Mouse (Mus musculus) limb, embryonic 15.5 days (tissue): ENCODE results near the gene Nav1. TPM values are rescaled to one million over a fixed set of nuclear protein-coding genes. Genes with fewer than 3 reads are reported as not detected.

Experiments used
- ATAC-seq: fragments of 200-750 bp; cut with Nextera tagmentation; 2 replicates; pipeline ENCODE4 v1.8.0; 2017; ENCODE audit warnings: low read depth, moderate TSS enrichment; ENCODE audit not compliant: insufficient number of reproducible peaks, low FRiP score, low TSS enrichment
- H3K27ac ChIP-seq: fragments of 300-500 bp; sonication (generic); 2 replicates; pipeline ENCODE4 v1.5.1; 2015; ENCODE audit warnings: moderate library complexity, mild to moderate bottlenecking, inconsistent platforms
- H3K27me3 ChIP-seq: fragments of 300-500 bp; sonication (generic); 2 replicates; pipeline ENCODE4 v1.6.1; 2015; ENCODE audit warnings: inconsistent platforms
- H3K36me3 ChIP-seq: fragments of 300-500 bp; sonication (generic); 2 replicates; pipeline ENCODE4 v1.6.1; 2015; ENCODE audit warnings: inconsistent platforms
- H3K4me1 ChIP-seq: fragments of 300-500 bp; sonication (generic); 2 replicates; pipeline ENCODE4 v1.6.1; 2015; ENCODE audit warnings: inconsistent platforms
- H3K4me2 ChIP-seq: fragments of 300-500 bp; sonication (generic); 2 replicates; pipeline ENCODE4 v1.6.1; 2015; ENCODE audit warnings: mild to moderate bottlenecking, inconsistent platforms
- H3K4me3 ChIP-seq: fragments of 300-500 bp; sonication (generic); 2 replicates; pipeline ENCODE4 v1.5.1; 2015; ENCODE audit warnings: mild to moderate bottlenecking, inconsistent platforms
- H3K9ac ChIP-seq: fragments of 300-500 bp; sonication (generic); 2 replicates; pipeline ENCODE4 v1.6.1; 2015; ENCODE audit warnings: inconsistent platforms
- H3K9me3 ChIP-seq: fragments of 300-500 bp; sonication (generic); 2 replicates; pipeline ENCODE4 v1.6.1; 2016; ENCODE audit warnings: inconsistent platforms
- WGBS: fragments of 180-500 bp; shearing (Covaris S2); methylation state at CpG from one replicate; pipeline ENCODE4 v1.1.7; 2015; 5-methylcytosine and 5-hydroxymethylcytosine counted together
- polyA plus RNA-seq: library from polyadenylated mRNA; unstranded; fragments of >200 nt; fragmentation: Nextera tagmentation; extraction: Ambion mirVana; gene quantifications from 2 replicates; pipeline ENCODE4 v1.2.1, GENCODE M21; 2015

The Nav1 gene
- polyA plus RNA-seq, 1 experiment from 2014 or later = 10.4 TPM

DNA sequence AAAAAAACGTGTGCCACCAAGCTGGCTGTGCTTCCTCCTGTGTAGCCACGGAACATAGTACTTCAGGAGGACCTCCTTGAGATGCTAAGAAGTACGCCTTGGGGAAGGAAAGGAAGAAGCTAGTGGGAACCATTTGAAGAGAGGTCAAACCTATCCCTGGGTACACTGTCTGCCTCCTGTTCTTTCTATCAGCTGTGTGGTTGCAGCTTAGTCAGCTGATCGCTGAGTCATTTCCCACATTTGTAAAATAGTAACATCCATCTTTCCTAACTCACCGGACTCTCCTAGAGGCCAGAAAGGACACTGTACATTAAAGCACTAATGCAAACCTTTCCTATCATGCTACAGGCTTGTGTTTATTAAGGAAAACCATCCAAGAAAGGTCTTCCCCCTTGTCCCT lies 135.4 kb downstream of the Nav1 start:
- no peak overlapping the region for H3K27ac ChIP-seq
- 77% methylated on average over 5 of the region's 5 CpGs for WGBS
- H3K4me1 ChIP-seq = peaks cover 10% of the 10 kb centered on the region
- no peaks in the 10 kb centered on the region for H3K27me3 ChIP-seq
- H3K9ac ChIP-seq = no peak overlapping the region
- no peak for ATAC-seq
- no peaks in the 10 kb centered on the region for H3K9me3 ChIP-seq
- H3K4me3 ChIP-seq = no peak overlapping the region
- peaks cover 37% of the 10 kb centered on the region for H3K36me3 ChIP-seq
- no peak overlapping the region for H3K4me2 ChIP-seq

DNA sequence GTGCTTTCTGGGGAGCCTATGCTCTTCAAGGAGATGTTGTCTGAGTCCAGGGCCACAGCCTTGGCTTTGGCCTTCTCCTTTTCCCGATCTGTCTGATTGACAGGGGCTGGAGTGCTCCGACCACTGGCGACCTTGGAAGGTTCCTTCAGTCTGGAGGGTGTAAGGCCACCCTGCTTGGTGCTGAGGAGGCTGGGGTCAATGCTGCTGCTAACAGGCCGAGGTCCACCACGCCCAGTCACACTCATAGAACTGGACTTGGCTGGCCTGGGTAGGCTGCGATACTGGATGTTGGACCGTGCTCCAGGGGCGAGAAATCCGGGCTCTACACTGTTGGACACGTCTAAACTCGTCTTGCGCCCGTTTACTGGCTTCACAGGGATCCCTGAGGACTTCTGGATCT lies 136.5 kb downstream of the Nav1 start:
- no peak for ATAC-seq
- Histone ChIP-seq H3K9ac (no peak overlapping the region), H3K27ac (no peak overlapping the region), H3K4me2 (no peak overlapping the region), H3K36me3 (peaks cover 49% of the 10 kb centered on the region), H3K4me3 (no peak overlapping the region), H3K4me1 (peaks cover 9% of the 10 kb centered on the region), H3K9me3 (no peaks in the 10 kb centered on the region), H3K27me3 (no peaks in the 10 kb centered on the region)
- WGBS = 89% methylated on average over 13 of the region's 13 CpGs

DNA sequence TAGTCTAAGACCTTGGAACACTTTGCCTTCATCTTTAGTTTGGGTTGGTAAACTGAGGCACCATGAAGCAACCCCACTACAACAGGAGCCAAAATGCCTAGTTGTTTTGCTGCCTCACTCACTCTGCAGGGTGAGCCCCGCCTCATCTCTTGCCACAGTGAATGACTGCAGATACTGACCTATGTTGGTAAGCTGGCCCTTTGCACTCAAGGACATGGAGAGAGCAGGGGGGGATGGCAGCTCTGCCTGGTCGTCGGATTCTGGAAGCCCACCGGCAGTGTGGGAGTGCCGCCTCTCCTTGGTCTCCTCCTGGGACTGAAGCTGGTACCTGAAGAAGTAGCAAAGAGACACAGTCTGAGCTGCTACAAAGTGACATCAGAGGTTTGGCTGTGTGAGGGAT lies 139.6 kb downstream of the Nav1 start:
- H3K4me3 ChIP-seq = no peak overlapping the region
- H3K4me1 ChIP-seq = no peaks in the 10 kb centered on the region
- WGBS = 91% methylated on average over 5 of the region's 5 CpGs
- H3K36me3 ChIP-seq = peaks cover 62% of the 10 kb centered on the region
- ATAC-seq = no peak
- H3K9ac ChIP-seq = no peak overlapping the region
- H3K4me2 ChIP-seq = no peak overlapping the region
- H3K9me3 ChIP-seq = no peaks in the 10 kb centered on the region
- H3K27me3 ChIP-seq = no peaks in the 10 kb centered on the region
- no peak overlapping the region for H3K27ac ChIP-seq

DNA sequence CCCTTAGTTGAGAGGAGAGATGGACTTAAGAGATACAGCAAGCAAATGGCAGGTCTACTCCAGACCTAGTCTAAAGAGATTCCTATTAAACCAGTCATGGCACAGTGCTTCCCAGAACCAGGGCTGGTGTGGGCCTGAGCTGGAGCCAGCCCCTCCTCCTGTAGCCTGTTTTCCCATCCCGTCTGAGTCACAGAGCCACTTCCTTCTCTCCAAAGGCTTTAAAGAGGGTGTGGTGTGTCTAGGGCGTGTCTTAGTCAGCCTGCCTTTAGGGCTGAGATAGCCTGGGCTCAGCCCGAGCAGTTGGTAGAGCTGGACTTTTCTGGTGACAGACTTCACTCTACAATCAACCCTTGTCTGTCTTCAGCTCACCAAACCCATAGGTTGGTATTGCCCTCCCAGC lies 140.2 kb downstream of the Nav1 start:
- no peak overlapping the region for H3K27ac ChIP-seq
- WGBS = 44% methylated on average over 3 of the region's 3 CpGs
- H3K27me3 ChIP-seq = no peaks in the 10 kb centered on the region
- no peak overlapping the region for H3K9ac ChIP-seq
- no peaks in the 10 kb centered on the region for H3K9me3 ChIP-seq
- ATAC-seq = no peak
- no peak overlapping the region for H3K4me3 ChIP-seq
- H3K4me1 ChIP-seq = 0 out of 2 replicates have a peak, but pooled peaks cover 2% of the 10 kb centered on the region
- H3K4me2 ChIP-seq = no peak overlapping the region
- peaks cover 61% of the 10 kb centered on the region for H3K36me3 ChIP-seq

DNA sequence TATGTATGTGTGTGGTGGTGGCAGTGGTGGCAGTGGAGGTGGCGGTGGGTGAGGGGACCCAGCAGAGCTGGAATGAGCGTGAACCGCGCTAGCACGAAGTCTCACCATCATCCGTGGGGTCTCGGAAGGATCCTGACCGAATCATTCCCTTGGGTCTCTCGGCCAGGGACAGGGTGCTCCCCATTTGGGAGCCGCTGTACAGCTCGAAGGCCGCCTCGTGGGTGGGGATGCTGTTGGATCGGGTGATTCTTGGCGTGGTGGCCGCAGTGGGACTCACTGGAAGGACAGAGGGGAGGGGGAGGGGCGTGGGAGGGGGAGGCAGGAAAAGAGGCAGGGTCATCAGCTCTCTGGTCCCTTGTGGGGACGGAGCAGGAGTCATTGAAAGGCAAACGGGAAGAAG lies 141.4 kb downstream of the Nav1 start:
- Histone ChIP-seq H3K4me1 (0 out of 2 replicates have a peak, but pooled peaks cover 2% of the 10 kb centered on the region), H3K9ac (no peak overlapping the region), H3K27ac (no peak overlapping the region), H3K27me3 (no peaks in the 10 kb centered on the region), H3K9me3 (no peaks in the 10 kb centered on the region), H3K36me3 (peaks cover 49% of the 10 kb centered on the region), H3K4me3 (no peak overlapping the region), H3K4me2 (no peak overlapping the region)
- 92% methylated on average over 19 of the region's 19 CpGs for WGBS
- ATAC-seq = no peak

DNA sequence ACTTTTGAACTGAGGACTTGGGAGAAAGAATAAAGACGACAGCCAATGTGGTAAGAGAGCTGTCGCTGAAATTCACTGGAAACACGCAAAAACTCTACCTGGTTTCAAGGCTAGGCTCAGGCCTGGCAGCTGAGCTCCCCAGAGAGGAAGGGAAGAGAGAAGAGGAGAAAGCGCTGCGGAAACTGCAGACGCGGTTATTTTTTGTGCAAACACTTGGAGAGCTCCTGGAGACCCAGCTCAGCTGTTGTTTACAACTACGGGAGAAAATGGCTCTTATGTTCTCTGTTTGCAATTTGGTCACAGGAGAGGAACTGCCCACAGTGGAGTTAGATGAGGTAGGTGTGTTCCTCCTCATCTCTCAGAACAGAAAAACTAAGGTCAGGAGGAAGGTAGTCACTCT lies 144.4 kb downstream of the Nav1 start:
- H3K4me1 ChIP-seq = 0 out of 2 replicates have a peak, but pooled peaks cover 2% of the 10 kb centered on the region
- no peak overlapping the region for H3K4me3 ChIP-seq
- no peak overlapping the region for H3K4me2 ChIP-seq
- no peaks in the 10 kb centered on the region for H3K9me3 ChIP-seq
- no peaks in the 10 kb centered on the region for H3K27me3 ChIP-seq
- no peak overlapping the region for H3K9ac ChIP-seq
- peaks cover 64% of the 10 kb centered on the region for H3K36me3 ChIP-seq
- no peak for ATAC-seq
- WGBS = 74% methylated on average over 8 of the region's 8 CpGs
- peak overlapping the region; percentile 54; the same call in 1 of the 2 replicates for H3K27ac ChIP-seq

DNA sequence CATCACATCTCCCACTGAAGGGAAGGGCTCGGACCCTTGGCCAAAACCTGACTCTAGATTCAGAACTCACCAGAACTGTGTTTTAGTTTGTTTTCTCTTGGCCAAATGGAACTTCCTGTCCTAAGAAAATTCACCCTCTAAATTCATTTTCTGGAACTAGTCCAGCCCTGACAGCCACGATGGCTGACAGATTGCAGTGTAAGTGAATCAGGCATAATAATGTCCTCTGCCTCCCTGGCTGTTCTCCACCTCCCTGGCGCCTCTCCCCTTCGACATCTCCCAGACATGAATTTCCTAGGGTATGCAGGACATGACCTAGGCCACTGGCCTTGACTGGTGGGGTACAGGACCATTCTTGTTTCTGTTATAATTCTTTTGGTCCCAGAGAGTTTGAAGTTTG lies 144.8 kb downstream of the Nav1 start:
- Histone ChIP-seq H3K36me3 (peaks cover 60% of the 10 kb centered on the region), H3K9ac (no peak overlapping the region), H3K4me2 (no peak overlapping the region), H3K4me1 (0 out of 2 replicates have a peak, but pooled peaks cover 2% of the 10 kb centered on the region), H3K4me3 (no peak overlapping the region), H3K27ac (peak overlapping the region; percentile 54), H3K27me3 (no peaks in the 10 kb centered on the region), H3K9me3 (no peaks in the 10 kb centered on the region)
- ATAC-seq = no peak
- WGBS = 68% methylated on average over 4 of the region's 4 CpGs

DNA sequence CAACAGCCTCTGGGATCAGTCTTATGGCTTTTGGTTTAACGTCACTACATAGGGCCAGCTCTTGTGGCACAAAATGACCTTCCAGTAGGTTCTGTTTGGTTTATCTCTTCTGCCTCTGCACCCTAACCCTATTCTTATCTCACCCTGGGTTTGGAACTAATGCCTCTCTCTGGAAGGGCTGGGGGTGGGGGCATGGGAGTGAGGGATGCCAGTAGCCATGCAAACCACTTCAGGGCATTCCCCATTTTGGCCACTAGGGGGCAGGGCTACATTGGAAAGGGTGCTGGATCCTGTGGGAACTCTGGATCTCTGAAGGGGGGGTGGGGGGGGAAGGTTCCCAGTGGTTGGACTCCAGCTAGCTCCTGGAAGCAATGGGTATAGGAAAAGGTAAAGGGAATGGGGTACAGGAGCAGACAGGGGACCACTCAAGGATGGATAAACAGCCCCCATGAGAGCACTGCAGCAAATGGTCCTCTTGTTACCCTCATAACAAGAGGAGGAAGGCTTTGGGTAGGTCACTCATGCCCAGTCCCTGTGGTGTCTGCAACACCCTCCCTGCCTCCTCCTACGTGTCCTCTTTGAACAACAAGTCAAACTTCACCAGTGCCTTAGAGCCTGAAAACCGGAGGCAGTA lies 145.9 kb downstream of the Nav1 start:
- no peaks in the 10 kb centered on the region for H3K27me3 ChIP-seq
- H3K27ac ChIP-seq = no peak overlapping the region
- 0 out of 2 replicates have a peak, but pooled peaks cover 2% of the 10 kb centered on the region for H3K4me1 ChIP-seq
- WGBS = 79% methylated on average over 3 of the region's 3 CpGs
- no peak overlapping the region for H3K4me2 ChIP-seq
- H3K9ac ChIP-seq = no peak overlapping the region
- peaks cover 55% of the 10 kb centered on the region for H3K36me3 ChIP-seq
- no peak overlapping the region for H3K4me3 ChIP-seq
- H3K9me3 ChIP-seq = no peaks in the 10 kb centered on the region
- ATAC-seq = no peak

DNA sequence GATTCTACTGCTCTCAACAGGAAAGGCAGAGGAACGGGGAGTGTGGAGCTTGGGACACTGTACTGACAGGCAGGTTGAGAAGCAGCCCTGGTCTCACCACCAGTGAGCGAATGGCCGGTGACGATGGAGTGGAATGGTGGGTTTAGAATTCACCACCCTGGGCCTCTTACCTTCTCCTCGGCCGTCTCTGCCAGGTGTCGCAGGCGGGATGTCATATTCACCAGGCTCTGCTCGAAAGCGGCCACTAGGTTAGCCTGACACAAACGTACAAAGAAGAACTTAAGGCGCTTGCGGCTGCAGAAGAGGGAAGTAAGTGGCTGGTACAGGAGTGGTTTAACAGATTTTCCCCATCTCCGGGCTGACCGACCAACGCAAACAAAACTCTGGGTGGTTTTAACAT lies 146.6 kb downstream of the Nav1 start:
- ATAC-seq = no peak
- Histone ChIP-seq H3K4me2 (no peak overlapping the region), H3K27me3 (no peaks in the 10 kb centered on the region), H3K36me3 (peaks cover 55% of the 10 kb centered on the region), H3K9ac (no peak overlapping the region), H3K4me1 (0 out of 2 replicates have a peak, but pooled peaks cover 2% of the 10 kb centered on the region), H3K27ac (no peak overlapping the region), H3K4me3 (no peak overlapping the region), H3K9me3 (no peaks in the 10 kb centered on the region)
- 92% methylated on average over 16 of the region's 16 CpGs for WGBS

DNA sequence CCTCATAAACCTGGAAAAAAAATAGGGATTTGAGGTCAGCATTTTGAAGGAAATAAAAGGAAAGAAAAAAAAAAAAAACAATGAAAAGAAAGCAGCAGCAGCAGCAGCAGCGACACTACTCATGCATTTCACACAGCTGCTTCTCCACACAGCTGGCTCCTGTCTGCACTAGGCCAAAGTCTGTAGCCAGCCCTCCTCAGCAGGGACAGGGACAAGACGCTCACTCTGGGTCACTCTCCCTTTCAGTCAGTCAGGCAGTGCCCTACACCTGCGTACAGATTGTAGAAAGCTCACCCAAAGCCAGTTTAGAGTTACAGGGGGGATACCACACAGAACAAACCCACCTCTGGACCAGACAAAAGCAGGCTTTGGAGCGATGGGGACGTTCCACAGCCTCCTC lies 149.2 kb downstream of the Nav1 start:
- H3K27ac ChIP-seq = no peak overlapping the region
- no peak for ATAC-seq
- H3K9me3 ChIP-seq = no peaks in the 10 kb centered on the region
- H3K4me2 ChIP-seq = no peak overlapping the region
- H3K4me3 ChIP-seq = no peak overlapping the region
- 0 out of 2 replicates have a peak, but pooled peaks cover 2% of the 10 kb centered on the region for H3K4me1 ChIP-seq
- no peak overlapping the region for H3K9ac ChIP-seq
- no peaks in the 10 kb centered on the region for H3K27me3 ChIP-seq
- WGBS = 83% methylated on average over 5 of the region's 5 CpGs
- H3K36me3 ChIP-seq = peaks cover 68% of the 10 kb centered on the region

DNA sequence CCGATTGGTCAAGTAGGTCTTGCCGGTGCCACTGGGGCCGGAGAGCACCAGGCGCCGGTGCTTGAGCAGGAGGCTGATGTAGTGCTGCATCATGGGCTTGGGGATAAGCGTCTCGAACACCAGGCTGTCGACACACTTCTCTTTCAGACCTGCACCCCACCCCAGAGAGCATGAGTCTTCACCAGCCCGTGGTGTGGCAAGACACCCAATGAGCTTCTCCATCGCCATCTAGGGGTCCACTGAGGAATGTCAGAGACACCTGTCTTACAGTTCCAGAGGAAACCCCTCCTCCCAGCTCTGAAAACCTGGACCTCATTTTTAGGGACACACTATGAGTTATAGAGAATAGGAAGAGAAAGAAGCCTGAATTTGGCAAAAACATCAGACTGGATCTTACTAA lies 154.8 kb downstream of the Nav1 start:
- H3K27ac ChIP-seq = no peak overlapping the region
- no peak overlapping the region for H3K4me3 ChIP-seq
- 75% methylated on average over 10 of the region's 10 CpGs for WGBS
- no peaks in the 10 kb centered on the region for H3K9me3 ChIP-seq
- H3K36me3 ChIP-seq = peaks cover 77% of the 10 kb centered on the region
- no peak overlapping the region for H3K4me2 ChIP-seq
- H3K4me1 ChIP-seq = no peaks in the 10 kb centered on the region
- no peak overlapping the region for H3K9ac ChIP-seq
- H3K27me3 ChIP-seq = no peaks in the 10 kb centered on the region
- ATAC-seq = no peak

DNA sequence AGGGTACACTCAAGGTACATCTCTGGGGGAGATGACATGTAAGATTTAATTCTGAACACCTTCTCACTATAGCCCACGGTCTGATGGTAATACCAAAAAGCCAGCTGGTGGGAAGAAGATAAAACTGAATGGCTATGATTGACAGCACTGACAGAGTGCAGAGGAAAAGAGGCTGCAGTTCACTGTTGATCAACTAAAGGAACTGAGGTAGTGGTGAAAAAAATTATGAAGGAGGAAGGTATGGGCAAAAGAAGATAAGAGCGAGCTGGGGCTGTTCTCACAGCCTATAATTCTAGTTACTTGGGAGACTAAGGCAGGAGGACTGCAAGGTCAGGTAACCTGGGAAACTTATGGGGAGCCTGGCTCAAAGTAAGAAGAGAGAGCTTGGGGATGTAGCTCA lies 155.7 kb downstream of the Nav1 start:
- H3K36me3 ChIP-seq = peaks cover 73% of the 10 kb centered on the region
- H3K4me3 ChIP-seq = no peak overlapping the region
- no peak overlapping the region for H3K9ac ChIP-seq
- H3K4me1 ChIP-seq = no peaks in the 10 kb centered on the region
- no peak overlapping the region for H3K27ac ChIP-seq
- no peaks in the 10 kb centered on the region for H3K9me3 ChIP-seq
- no peak overlapping the region for H3K4me2 ChIP-seq
- no peak for ATAC-seq
- 92% methylated on average over 2 of the region's 2 CpGs for WGBS
- H3K27me3 ChIP-seq = no peaks in the 10 kb centered on the region

DNA sequence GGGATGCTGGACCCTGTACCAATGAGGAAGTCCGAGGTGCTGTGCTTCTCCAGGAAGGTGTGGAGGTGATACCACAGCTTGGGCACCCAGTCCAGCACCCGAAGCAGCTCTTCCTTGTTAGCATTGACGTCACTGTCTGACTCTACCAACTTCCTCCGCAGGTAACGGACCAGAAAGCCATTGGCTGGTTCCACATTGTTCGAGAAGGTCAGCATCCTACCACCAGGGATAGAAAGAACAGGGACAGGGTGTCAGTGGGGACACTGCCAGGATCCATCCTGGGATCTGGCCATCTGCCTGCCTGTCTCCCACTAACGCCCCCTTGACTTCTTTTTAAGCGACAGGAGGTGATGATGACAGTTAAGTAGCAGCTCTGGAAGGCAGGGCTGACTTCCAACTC lies 157.2 kb downstream of the Nav1 start:
- no peak for ATAC-seq
- H3K27me3 ChIP-seq = no peaks in the 10 kb centered on the region
- H3K27ac ChIP-seq = no peak overlapping the region
- no peaks in the 10 kb centered on the region for H3K4me1 ChIP-seq
- H3K36me3 ChIP-seq = peaks cover 58% of the 10 kb centered on the region
- no peak overlapping the region for H3K9ac ChIP-seq
- H3K9me3 ChIP-seq = no peaks in the 10 kb centered on the region
- no peak overlapping the region for H3K4me2 ChIP-seq
- WGBS = 92% methylated on average over 8 of the region's 8 CpGs
- no peak overlapping the region for H3K4me3 ChIP-seq
